Mouse (Mus musculus): ENCODE results near the gene Prickle4.
"Not testable (repeated sequence)": the region's sequence is repeated elsewhere in the genome, so short reads cannot be mapped to it uniquely, and the experiment has no call there.

The Prickle4 gene

GRCm38 (mm10) chr17:47663009-47663713 is 31.4 kb downstream of the Prickle4 start:
- no peak for DNase-seq

- no peak for DNase-seq
Observed at GRCm38 (mm10) chr17:47658741-47659243, 35.7 kb downstream of the Prickle4 start.

- DNase-seq: no peak
Observed at GRCm38 (mm10) chr17:47657901-47658300, 36.6 kb downstream of the Prickle4 start.

GRCm38 (mm10) chr17:47655697-47656096 is 38.8 kb downstream of the Prickle4 start:
- no peak for DNase-seq

GRCm38 (mm10) chr17:47654346-47654745 is 40.2 kb downstream of the Prickle4 start:
- DNase-seq: not testable (repeated sequence)

GRCm38 (mm10) chr17:47651953-47652352 is 42.6 kb downstream of the Prickle4 start:
- no peak for DNase-seq

- no peak for DNase-seq
Observed at GRCm38 (mm10) chr17:47648966-47649365, 45.6 kb downstream of the Prickle4 start.

- DNase-seq: peak; percentile 19 to 61
Observed at GRCm38 (mm10) chr17:47646683-47647082, 47.9 kb downstream of the Prickle4 start.

GRCm38 (mm10) chr17:47642992-47643391 is 51.5 kb downstream of the Prickle4 start:
- DNase-seq: no peak

Measured in cerebellum, postnatal 25 days (tissue).